Mouse (Mus musculus): ENCODE data around the gene Plxna2. TPM values are rescaled to one million over a fixed set of nuclear protein-coding genes. Genes with fewer than 3 reads are reported as not detected.

Plxna2 gene
- polyA plus RNA-seq, 1 experiment, result 7.9 TPM

GRCm38 (mm10) chr1:194839230-194839910 lies 221.4 kb downstream of the Plxna2 start:
- TF ChIP-seq CTCF (IDR thresholded peaks at IDR 0.05; ENCODE audit: control insufficient read depth, insufficient read depth, insufficient replicate concordance, low read depth, low read length) (no peak), POLR2A (IDR thresholded peaks at IDR 0.05; ENCODE audit: control insufficient read depth, low read depth, low read length) (no peak)
- H3K27ac ChIP-seq (ENCODE audit: control insufficient read depth, insufficient read depth, low read depth, low read length), result no peak overlapping the region
- H3K4me1 ChIP-seq (ENCODE audit: control insufficient read depth, insufficient read depth, low read length), result no peaks in the 10 kb centered on the region
- H3K4me3 ChIP-seq (ENCODE audit: control insufficient read depth, low read depth, low read length), result no peak overlapping the region
- no peaks in the 10 kb centered on the region for H3K27me3 ChIP-seq (ENCODE audit: control insufficient read depth, insufficient read depth, low read length)
- H3K36me3 ChIP-seq (ENCODE audit: control insufficient read depth, insufficient read depth, low read length), result no peaks in the 10 kb centered on the region

GRCm38 (mm10) chr1:194843020-194843419 lies 225.0 kb downstream of the Plxna2 start:
- Histone ChIP-seq H3K27me3 (ENCODE audit: control insufficient read depth, insufficient read depth, low read length) (no peaks in the 10 kb centered on the region), H3K36me3 (ENCODE audit: control insufficient read depth, insufficient read depth, low read length) (no peaks in the 10 kb centered on the region), H3K4me3 (ENCODE audit: control insufficient read depth, low read depth, low read length) (no peak overlapping the region), H3K27ac (ENCODE audit: control insufficient read depth, insufficient read depth, low read depth, low read length) (no peak overlapping the region), H3K4me1 (ENCODE audit: control insufficient read depth, insufficient read depth, low read length) (no peaks in the 10 kb centered on the region)
- TF ChIP-seq POLR2A (IDR thresholded peaks at IDR 0.05; ENCODE audit: control insufficient read depth, low read depth, low read length), result no peak
- TF ChIP-seq CTCF (IDR thresholded peaks at IDR 0.05; ENCODE audit: control insufficient read depth, insufficient read depth, insufficient replicate concordance, low read depth, low read length), result no peak

- Histone ChIP-seq H3K27me3 (ENCODE audit: control insufficient read depth, insufficient read depth, low read length) (no peaks in the 10 kb centered on the region), H3K36me3 (ENCODE audit: control insufficient read depth, insufficient read depth, low read length) (no peaks in the 10 kb centered on the region), H3K4me1 (ENCODE audit: control insufficient read depth, insufficient read depth, low read length) (no peaks in the 10 kb centered on the region), H3K4me3 (ENCODE audit: control insufficient read depth, low read depth, low read length) (no peak overlapping the region), H3K27ac (ENCODE audit: control insufficient read depth, insufficient read depth, low read depth, low read length) (no peak overlapping the region)
- TF ChIP-seq CTCF (IDR thresholded peaks at IDR 0.05; ENCODE audit: control insufficient read depth, insufficient read depth, insufficient replicate concordance, low read depth, low read length) (no peak), POLR2A (IDR thresholded peaks at IDR 0.05; ENCODE audit: control insufficient read depth, low read depth, low read length) (no peak)
Observed at GRCm38 (mm10) chr1:194847014-194847413, 229.0 kb downstream of the Plxna2 start.

GRCm38 (mm10) chr1:194851242-194852064 lies 233.4 kb downstream of the Plxna2 start:
- no peak overlapping the region for H3K4me3 ChIP-seq (ENCODE audit: control insufficient read depth, low read depth, low read length)
- H3K4me1 ChIP-seq (ENCODE audit: control insufficient read depth, insufficient read depth, low read length), result no peaks in the 10 kb centered on the region
- no peak overlapping the region for H3K27ac ChIP-seq (ENCODE audit: control insufficient read depth, insufficient read depth, low read depth, low read length)
- TF ChIP-seq POLR2A (IDR thresholded peaks at IDR 0.05; ENCODE audit: control insufficient read depth, low read depth, low read length), result no peak
- TF ChIP-seq CTCF (IDR thresholded peaks at IDR 0.05; ENCODE audit: control insufficient read depth, insufficient read depth, insufficient replicate concordance, low read depth, low read length), result no peak
- H3K36me3 ChIP-seq (ENCODE audit: control insufficient read depth, insufficient read depth, low read length), result no peaks in the 10 kb centered on the region
- H3K27me3 ChIP-seq (ENCODE audit: control insufficient read depth, insufficient read depth, low read length), result no peaks in the 10 kb centered on the region

- TF ChIP-seq POLR2A (IDR thresholded peaks at IDR 0.05; ENCODE audit: control insufficient read depth, low read depth, low read length) (no peak), CTCF (IDR thresholded peaks at IDR 0.05; ENCODE audit: control insufficient read depth, insufficient read depth, insufficient replicate concordance, low read depth, low read length) (no peak)
- Histone ChIP-seq H3K4me3 (ENCODE audit: control insufficient read depth, low read depth, low read length) (no peak overlapping the region), H3K36me3 (ENCODE audit: control insufficient read depth, insufficient read depth, low read length) (no peaks in the 10 kb centered on the region), H3K27ac (ENCODE audit: control insufficient read depth, insufficient read depth, low read depth, low read length) (no peak overlapping the region), H3K4me1 (ENCODE audit: control insufficient read depth, insufficient read depth, low read length) (no peaks in the 10 kb centered on the region), H3K27me3 (ENCODE audit: control insufficient read depth, insufficient read depth, low read length) (no peaks in the 10 kb centered on the region)
Observed at GRCm38 (mm10) chr1:194852065-194852358, 234.0 kb downstream of the Plxna2 start.

Measured in testis, adult 2 months (tissue).